Mouse (Mus musculus) kidney, adult 2 months (tissue): ENCODE data around the gene Prdm16. TPM values are rescaled to one million over a fixed set of nuclear protein-coding genes. Genes with fewer than 3 reads are reported as not detected.
A peak's percentile ranks its signal among the peaks of the same experiment; 100 is the strongest.

ENCODE experiments used
- DNase-seq: peaks from one replicate; pipeline ENCODE4 v3.0.0; 2021
- H3K27ac ChIP-seq: fragments of 200-500 bp; 2 replicates; pipeline ENCODE4 v1.5.1; 2012; ENCODE audit warnings: low read depth, low read length, control low read depth, inconsistent platforms; ENCODE audit not compliant: insufficient read depth
- H3K27me3 ChIP-seq: fragments of 200-500 bp; replicated peaks from 2 replicates; pipeline ENCODE4 v1.6.1; 2012; ENCODE audit warnings: mild to moderate bottlenecking, moderate library complexity, low read length, inconsistent platforms; ENCODE audit not compliant: control insufficient read depth, insufficient read depth
- H3K36me3 ChIP-seq: fragments of 200-500 bp; 2 replicates; pipeline ENCODE4 v1.6.1; 2012; ENCODE audit warnings: mild to moderate bottlenecking, moderate library complexity, low read length, inconsistent platforms; ENCODE audit not compliant: control insufficient read depth, insufficient read depth
- H3K4me1 ChIP-seq: fragments of 200-500 bp; 2 replicates; pipeline ENCODE4 v1.6.1; 2011; ENCODE audit warnings: low read length; ENCODE audit not compliant: control insufficient read depth, insufficient read depth
- H3K4me3 ChIP-seq: fragments of 200-500 bp; 2 replicates; pipeline ENCODE4 v1.5.1; 2011; ENCODE audit warnings: mild to moderate bottlenecking, low read depth, low read length, control low read depth; ENCODE audit not compliant: insufficient read depth
- CTCF ChIP-seq: fragments of 200-500 bp; conservative IDR thresholded peaks from 2 replicates; pipeline ENCODE4 v1.5.1; 2011; ENCODE audit warnings: low read depth, mild to moderate bottlenecking, control low read depth, low read length, moderate library complexity, mixed read lengths; ENCODE audit not compliant: insufficient read depth, insufficient read length
- POLR2A ChIP-seq: fragments of 200-500 bp; IDR thresholded peaks from one replicate; pipeline ENCODE4 v1.6.1; 2011; ENCODE audit warnings: low read depth, low read length, control low read depth
- WGBS: fragments of 180-500 bp; shearing (Covaris S2); methylation state at CpG from one replicate; pipeline ENCODE4 v1.1.7; 2018; 5-methylcytosine and 5-hydroxymethylcytosine counted together
- polyA plus RNA-seq: library from polyadenylated mRNA; depleted of rRNA; stranded (reverse); fragments of >200 nt; gene quantifications from 2 replicates; pipeline ENCODE4 v1.2.3, GENCODE M21; 2012

The Prdm16 gene
- polyA plus RNA-seq, 1 experiment, result 7.1 TPM

DNA sequence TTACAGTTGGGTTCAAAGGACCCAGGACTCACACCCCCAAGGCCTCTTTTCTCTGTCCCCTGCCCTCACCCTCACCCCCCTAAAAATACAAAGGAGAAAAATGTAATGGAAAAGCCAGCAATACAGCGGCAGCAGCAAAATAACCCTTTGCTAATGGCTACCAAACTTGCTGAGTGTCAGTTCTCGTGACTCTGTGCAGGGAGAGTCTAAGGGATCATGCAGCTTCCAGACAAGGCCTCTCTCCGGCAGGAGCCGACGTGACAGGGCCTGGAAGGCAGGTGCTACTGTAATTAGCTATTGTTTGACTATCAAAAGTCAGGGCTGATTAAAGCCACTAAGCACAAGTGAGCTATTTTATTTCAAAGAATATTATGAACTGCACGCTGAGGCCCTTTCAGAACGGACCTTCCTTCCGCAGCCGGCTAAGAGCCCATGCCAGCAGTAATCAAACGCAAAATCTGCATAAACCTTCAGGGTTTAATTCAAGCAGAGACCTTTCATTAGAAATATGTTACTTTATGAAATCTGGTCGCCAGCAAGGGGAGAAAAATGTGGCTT, 180.3 kb downstream of the Prdm16 start:
- 64% methylated on average over 11 of the region's 11 CpGs for WGBS
- DNase-seq, result no peak
- Histone ChIP-seq H3K27ac (no peak overlapping the region), H3K27me3 (no peaks in the 10 kb centered on the region; the same call in 1 of the 2 replicates), H3K36me3 (no peaks in the 10 kb centered on the region), H3K4me1 (no peaks in the 10 kb centered on the region), H3K4me3 (no peak overlapping the region)
- TF ChIP-seq POLR2A (no peak), CTCF (no peak)

DNA sequence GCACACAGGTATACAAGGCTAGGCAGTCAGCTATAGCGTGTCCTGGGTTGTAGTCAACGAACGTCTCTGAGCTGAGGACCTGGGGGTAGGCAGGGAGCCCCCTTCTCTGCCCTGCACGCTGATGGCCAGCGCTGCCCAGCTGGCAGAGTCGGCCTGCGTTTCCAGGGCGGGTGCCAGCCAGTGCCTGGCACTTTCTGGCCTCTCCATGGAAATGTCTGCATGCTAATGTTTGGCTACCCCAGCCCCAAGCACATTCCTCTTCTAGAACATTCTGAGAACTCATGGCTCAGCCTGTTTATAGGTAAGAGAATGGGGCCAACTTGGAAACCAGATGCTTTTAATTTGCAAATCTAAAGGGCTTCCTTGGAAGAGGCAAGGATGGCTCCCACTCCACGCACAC, 186.2 kb downstream of the Prdm16 start:
- Histone ChIP-seq H3K27ac (peak overlapping the region; percentile 72), H3K36me3 (no peaks in the 10 kb centered on the region), H3K4me1 (peaks cover 9% of the 10 kb centered on the region; the same call in 1 of the 2 replicates), H3K27me3 (no peaks in the 10 kb centered on the region), H3K4me3 (no peak overlapping the region)
- 70% methylated on average over 9 of the region's 9 CpGs for WGBS
- peak; percentile 72 for DNase-seq
- no peak for TF ChIP-seq CTCF
- no peak for TF ChIP-seq POLR2A

DNA sequence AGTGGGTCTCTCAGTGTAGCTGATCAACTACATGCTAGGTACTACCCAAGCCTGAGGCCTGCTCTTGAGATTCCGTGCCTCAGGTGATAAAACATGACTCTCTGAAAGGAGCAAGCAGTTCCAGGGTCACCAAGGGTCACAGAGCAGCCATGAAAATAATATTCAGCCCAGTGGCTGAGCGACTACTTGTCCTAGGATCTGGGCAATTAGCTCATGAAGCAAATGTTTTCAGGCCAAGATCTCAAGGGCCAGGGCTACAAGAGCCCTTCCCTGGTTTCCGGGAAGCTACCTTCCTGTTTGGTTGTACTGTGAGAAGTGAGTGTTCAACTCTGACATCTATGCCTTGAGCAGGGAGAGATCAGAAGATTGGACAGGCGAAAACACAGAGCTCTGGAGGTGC, 186.6 kb downstream of the Prdm16 start:
- H3K4me1 ChIP-seq, result peaks cover 9% of the 10 kb centered on the region; the same call in 1 of the 2 replicates
- peak; percentile 52 for DNase-seq
- no peak overlapping the region for H3K4me3 ChIP-seq
- no peaks in the 10 kb centered on the region for H3K27me3 ChIP-seq
- H3K36me3 ChIP-seq, result no peaks in the 10 kb centered on the region
- TF ChIP-seq CTCF (no peak), POLR2A (no peak)
- H3K27ac ChIP-seq, result peak overlapping the region; percentile 72
- 61% methylated on average over 4 of the region's 4 CpGs for WGBS

DNA sequence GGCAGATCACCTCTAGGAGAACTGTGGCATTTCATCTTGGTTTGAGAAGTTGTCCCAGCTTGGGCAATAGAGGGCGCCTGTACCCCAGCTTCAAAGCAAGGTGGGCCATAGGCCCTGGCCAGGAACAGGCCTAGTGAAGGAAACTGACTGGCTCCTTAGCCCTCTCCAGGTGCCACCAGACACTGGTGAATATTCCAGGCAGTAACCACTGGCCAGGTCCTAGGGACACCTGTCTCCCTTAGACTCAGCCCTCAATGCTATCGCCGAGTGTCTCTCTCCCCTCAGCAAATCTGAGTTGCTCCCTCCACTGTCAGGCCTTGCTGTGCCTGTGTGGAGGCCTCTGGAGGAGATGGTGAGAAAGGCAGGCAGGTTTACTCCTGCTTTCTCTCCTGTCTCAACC, 187.3 kb downstream of the Prdm16 start:
- Histone ChIP-seq H3K4me3 (no peak overlapping the region), H3K27ac (peak overlapping the region; percentile 72), H3K4me1 (peaks cover 9% of the 10 kb centered on the region; the same call in 1 of the 2 replicates), H3K27me3 (no peaks in the 10 kb centered on the region), H3K36me3 (no peaks in the 10 kb centered on the region)
- TF ChIP-seq CTCF (peak; percentile 71), POLR2A (no peak)
- peak; percentile 66 for DNase-seq
- WGBS, result 28% methylated on average over 3 of the region's 3 CpGs

DNA sequence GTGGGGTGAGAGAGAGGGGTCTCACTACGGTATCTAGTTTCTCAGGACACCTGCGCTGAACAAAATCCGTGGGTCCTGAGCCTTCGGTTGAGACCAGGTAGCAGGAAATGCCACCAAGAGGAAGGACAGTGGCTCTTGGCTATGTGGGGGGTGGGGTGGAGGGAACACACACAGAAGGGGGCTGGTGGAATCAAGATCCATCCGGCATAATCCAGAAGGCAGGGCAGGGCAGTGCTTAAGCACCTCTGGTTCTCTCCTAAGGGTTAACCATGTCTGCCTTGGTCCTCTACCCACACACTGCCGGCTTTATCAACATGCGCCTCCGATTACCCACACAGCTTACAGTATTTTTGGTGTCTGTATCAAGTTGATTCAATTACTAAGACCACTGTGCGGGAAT, 191.0 kb downstream of the Prdm16 start:
- peaks cover 14% of the 10 kb centered on the region for H3K4me1 ChIP-seq
- H3K27me3 ChIP-seq, result no peaks in the 10 kb centered on the region
- no peaks in the 10 kb centered on the region for H3K36me3 ChIP-seq
- TF ChIP-seq POLR2A (no peak), CTCF (no peak)
- WGBS, result 48% methylated on average over 9 of the region's 9 CpGs
- no peak overlapping the region for H3K27ac ChIP-seq
- no peak for DNase-seq
- no peak overlapping the region for H3K4me3 ChIP-seq

DNA sequence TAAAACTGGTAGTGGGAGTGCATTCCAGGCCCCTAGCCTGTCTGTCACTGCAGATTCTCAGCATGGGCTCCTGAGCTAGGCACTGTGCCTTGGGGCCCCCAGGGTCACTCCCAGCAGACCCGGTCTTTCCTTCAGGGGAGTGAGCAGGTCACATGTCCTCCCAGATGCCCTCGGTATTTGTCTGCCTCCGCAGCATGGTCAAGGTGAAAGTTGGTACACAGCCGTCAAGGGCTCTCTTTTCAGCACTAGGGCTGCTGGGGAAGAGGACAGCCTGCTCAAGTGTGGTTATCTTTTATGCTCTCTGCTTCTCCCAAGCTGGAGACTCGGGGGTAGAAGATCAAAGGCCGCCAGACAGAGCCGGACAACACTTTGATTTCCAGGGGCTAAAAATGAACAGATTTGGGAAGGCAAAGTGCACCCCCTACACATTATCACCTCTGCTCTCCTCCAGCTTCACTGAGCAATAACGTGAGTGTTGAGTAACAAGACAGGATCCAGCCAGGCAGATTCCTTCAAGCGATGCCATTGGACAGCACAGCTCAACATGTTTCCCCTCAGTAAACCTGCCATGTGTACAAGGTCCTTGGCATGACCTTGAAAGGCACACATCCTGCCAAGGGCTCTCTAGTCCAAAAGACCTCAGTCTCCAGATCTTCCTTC, 193.9 kb downstream of the Prdm16 start:
- no peak overlapping the region for H3K4me3 ChIP-seq
- WGBS, result 37% methylated on average over 9 of the region's 9 CpGs
- no peak overlapping the region for H3K27ac ChIP-seq
- DNase-seq, result peak; percentile 23
- no peaks in the 10 kb centered on the region for H3K27me3 ChIP-seq
- H3K36me3 ChIP-seq, result no peaks in the 10 kb centered on the region
- TF ChIP-seq POLR2A, result no peak
- TF ChIP-seq CTCF, result no peak
- H3K4me1 ChIP-seq, result peaks cover 5% of the 10 kb centered on the region

DNA sequence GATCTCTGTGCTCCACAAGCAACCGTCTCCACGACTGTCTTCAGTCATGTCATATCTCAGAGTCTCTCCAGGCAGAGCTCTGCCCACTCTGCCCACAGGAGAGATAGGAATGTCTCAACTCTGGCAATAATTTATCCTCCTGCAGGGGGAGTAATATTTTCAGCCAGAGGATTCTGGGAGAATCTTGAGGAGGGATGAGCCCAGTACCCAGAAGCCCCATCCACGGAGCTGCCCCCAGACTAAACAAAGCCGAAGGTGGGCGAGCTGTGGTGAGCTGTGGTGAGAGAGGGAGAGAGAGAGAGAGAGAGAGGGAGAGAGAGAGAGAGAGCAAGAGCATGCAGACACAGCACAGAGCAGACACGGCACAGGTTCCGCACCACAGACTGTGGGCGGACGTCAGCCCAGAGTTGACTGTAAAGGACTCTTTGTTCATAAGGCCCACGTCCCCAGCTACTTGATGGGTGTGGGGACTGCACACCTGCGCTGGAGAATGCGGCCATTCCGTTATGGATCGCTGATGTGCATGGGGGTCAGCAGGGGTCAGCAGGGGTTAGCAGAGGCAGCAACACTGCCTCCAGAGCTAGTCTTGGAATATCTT, 197.1 kb downstream of the Prdm16 start:
- Histone ChIP-seq H3K27me3 (no peaks in the 10 kb centered on the region), H3K36me3 (no peaks in the 10 kb centered on the region), H3K27ac (no peak overlapping the region), H3K4me1 (peaks cover 5% of the 10 kb centered on the region; the same call in 1 of the 2 replicates), H3K4me3 (no peak overlapping the region)
- DNase-seq, result no peak
- TF ChIP-seq CTCF (no peak), POLR2A (no peak)
- 54% methylated on average over 14 of the region's 14 CpGs for WGBS
